Mouse (Mus musculus): Measurements from ENCODE around the gene Fbxl19. TPM values are rescaled to one million over a fixed set of nuclear protein-coding genes. Genes with fewer than 3 reads are reported as not detected.

Fbxl19 gene
- polyA plus RNA-seq, 2 experiments from 2014 or later = 0.36 to 0.83 TPM

GRCm38 (mm10) chr7:127801010-127801621 is 56.8 kb downstream of the Fbxl19 start:
- ATAC-seq = no peak

GRCm38 (mm10) chr7:127802313-127802712 is 58.0 kb downstream of the Fbxl19 start:
- ATAC-seq = no peak

GRCm38 (mm10) chr7:127808821-127809220 is 64.5 kb downstream of the Fbxl19 start:
- ATAC-seq = no peak

- no peak for ATAC-seq
Measured at GRCm38 (mm10) chr7:127809846-127810245, 65.5 kb downstream of the Fbxl19 start.

GRCm38 (mm10) chr7:127810650-127811049 is 66.3 kb downstream of the Fbxl19 start:
- ATAC-seq = no peak

- no peak for ATAC-seq
Measured at GRCm38 (mm10) chr7:127811240-127811639, 66.9 kb downstream of the Fbxl19 start.

- ATAC-seq = no peak
Measured at GRCm38 (mm10) chr7:127812292-127812691, 67.9 kb downstream of the Fbxl19 start.

- ATAC-seq = no peak
Measured at GRCm38 (mm10) chr7:127813821-127814220, 69.5 kb downstream of the Fbxl19 start.

GRCm38 (mm10) chr7:127814241-127814921 is 70.0 kb downstream of the Fbxl19 start:
- no peak for ATAC-seq

GRCm38 (mm10) chr7:127815116-127815665 is 70.8 kb downstream of the Fbxl19 start:
- no peak for ATAC-seq

GRCm38 (mm10) chr7:127815954-127816821 is 71.8 kb downstream of the Fbxl19 start:
- no peak for ATAC-seq

GRCm38 (mm10) chr7:127817053-127817452 is 72.7 kb downstream of the Fbxl19 start:
- no peak for ATAC-seq

- ATAC-seq = no peak
Measured at GRCm38 (mm10) chr7:127817776-127818175, 73.4 kb downstream of the Fbxl19 start.

Other genes with a start within 250 kb of the Fbxl19 start
- 10 to 100 TPM in 1 of 2 experiments, 1 to 10 TPM in 1; 8.1 to 10.9 TPM for gene Srcap, start 232.6 kb upstream of the Fbxl19 start, polyA plus RNA-seq (2017; shearing (Covaris generic))
- 10 to 100 TPM; 19.2 to 20.0 TPM for gene Gm42715, start 225.0 kb upstream of the Fbxl19 start, polyA plus RNA-seq (2017; shearing (Covaris generic))
- 10 to 100 TPM; 52.4 to 58.5 TPM for gene Tmem265, start 183.2 kb upstream of the Fbxl19 start, polyA plus RNA-seq (2017; shearing (Covaris generic))
- 10 to 100 TPM; 73.7 to 85.5 TPM for gene Phkg2, start 171.2 kb upstream of the Fbxl19 start, polyA plus RNA-seq (2017; shearing (Covaris generic))
- 1 to 10 TPM in 1 of 2 experiments, under 1 TPM in 1; 0.57 to 1.4 TPM for gene Ccdc189, start 155.9 kb upstream of the Fbxl19 start, polyA plus RNA-seq (2017; shearing (Covaris generic))
- 10 to 100 TPM; 25.3 to 26.1 TPM for gene Rnf40, start 155.8 kb upstream of the Fbxl19 start, polyA plus RNA-seq (2017; shearing (Covaris generic))
- gene Zfp629, start 128.7 kb upstream of the Fbxl19 start, polyA plus RNA-seq (2017; shearing (Covaris generic)) = under 1 TPM in 1 of 2 experiments, not detected in 1; 0.18 TPM
- gene Bcl7c, start 35.6 kb upstream of the Fbxl19 start, polyA plus RNA-seq (2017; shearing (Covaris generic)) = 1 to 10 TPM; 4.2 to 6.2 TPM
- gene Ctf1, start 31.8 kb upstream of the Fbxl19 start, polyA plus RNA-seq (2017; shearing (Covaris generic)) = not detected
- gene Ctf2, start 12.4 kb upstream of the Fbxl19 start, polyA plus RNA-seq (2017; shearing (Covaris generic)) = not detected
- 10 to 100 TPM; 11.3 to 12.2 TPM for gene Orai3, start 25.3 kb downstream of the Fbxl19 start, polyA plus RNA-seq (2017; shearing (Covaris generic))
- gene Setd1a, start 32.1 kb downstream of the Fbxl19 start, polyA plus RNA-seq (2017; shearing (Covaris generic)) = 1 to 10 TPM; 6.3 to 7.4 TPM
- gene Gm49388, start 41.1 kb downstream of the Fbxl19 start, polyA plus RNA-seq (2017; shearing (Covaris generic)) = not detected
- 1 to 10 TPM; 5.2 to 5.7 TPM for gene Hsd3b7, start 56.1 kb downstream of the Fbxl19 start, polyA plus RNA-seq (2017; shearing (Covaris generic))
- gene Stx4a, start 79.8 kb downstream of the Fbxl19 start, polyA plus RNA-seq (2017; shearing (Covaris generic)) = 10 to 100 TPM; 49.3 to 54.6 TPM
- under 1 TPM in 1 of 2 experiments, not detected in 1; 0.62 TPM for gene Stx1b, start 80.0 kb downstream of the Fbxl19 start, polyA plus RNA-seq (2017; shearing (Covaris generic))
- gene Zfp646, start 131.7 kb downstream of the Fbxl19 start, polyA plus RNA-seq (2017; shearing (Covaris generic)) = 10 to 100 TPM; 20.0 to 28.1 TPM
- 10 to 100 TPM; 10.4 to 11.0 TPM for gene Zfp668, start 132.3 kb downstream of the Fbxl19 start, polyA plus RNA-seq (2017; shearing (Covaris generic))
- gene Prss53, start 146.4 kb downstream of the Fbxl19 start, polyA plus RNA-seq (2017; shearing (Covaris generic)) = under 1 TPM in 1 of 2 experiments, not detected in 1; 0.22 TPM
- not detected for gene Gm21974, start 150.9 kb downstream of the Fbxl19 start, polyA plus RNA-seq (2017; shearing (Covaris generic))
- 10 to 100 TPM; 20.9 to 31.8 TPM for gene Vkorc1, start 151.1 kb downstream of the Fbxl19 start, polyA plus RNA-seq (2017; shearing (Covaris generic))
- 10 to 100 TPM; 62.4 to 77.7 TPM for gene Bckdk, start 159.5 kb downstream of the Fbxl19 start, polyA plus RNA-seq (2017; shearing (Covaris generic))
- gene Kat8, start 168.0 kb downstream of the Fbxl19 start, polyA plus RNA-seq (2017; shearing (Covaris generic)) = 10 to 100 TPM; 29.9 to 32.1 TPM
- not detected for gene Prss8, start 185.6 kb downstream of the Fbxl19 start, polyA plus RNA-seq (2017; shearing (Covaris generic))
- gene Prss36, start 202.2 kb downstream of the Fbxl19 start, polyA plus RNA-seq (2017; shearing (Covaris generic)) = 1 to 10 TPM; 2.1 to 3.6 TPM
- 10 to 100 TPM; 36.5 to 39.3 TPM for gene Fus, start 222.9 kb downstream of the Fbxl19 start, polyA plus RNA-seq (2017; shearing (Covaris generic))
- gene Pycard, start 249.3 kb downstream of the Fbxl19 start, polyA plus RNA-seq (2017; shearing (Covaris generic)) = 100 to 1,000 TPM; 429 to 455 TPM

All from activated CD4-positive, CD25-positive, alpha-beta regulatory T cell, adult 4 months (primary cell).